Mouse (Mus musculus) adrenal gland (tissue): Measurements from ENCODE around the gene Gm11084.
"Not testable (repeated sequence)": the region's sequence is repeated elsewhere in the genome, so short reads cannot be mapped to it uniquely, and the experiment has no call there.

Source experiments
- intact Hi-C: fragments of 180-260 bp; cut with DNase I; formaldehyde crosslinking; loops from one replicate; pipeline ENCODE4 v1.15.1; 2025

The Gm11084 gene

DNA sequence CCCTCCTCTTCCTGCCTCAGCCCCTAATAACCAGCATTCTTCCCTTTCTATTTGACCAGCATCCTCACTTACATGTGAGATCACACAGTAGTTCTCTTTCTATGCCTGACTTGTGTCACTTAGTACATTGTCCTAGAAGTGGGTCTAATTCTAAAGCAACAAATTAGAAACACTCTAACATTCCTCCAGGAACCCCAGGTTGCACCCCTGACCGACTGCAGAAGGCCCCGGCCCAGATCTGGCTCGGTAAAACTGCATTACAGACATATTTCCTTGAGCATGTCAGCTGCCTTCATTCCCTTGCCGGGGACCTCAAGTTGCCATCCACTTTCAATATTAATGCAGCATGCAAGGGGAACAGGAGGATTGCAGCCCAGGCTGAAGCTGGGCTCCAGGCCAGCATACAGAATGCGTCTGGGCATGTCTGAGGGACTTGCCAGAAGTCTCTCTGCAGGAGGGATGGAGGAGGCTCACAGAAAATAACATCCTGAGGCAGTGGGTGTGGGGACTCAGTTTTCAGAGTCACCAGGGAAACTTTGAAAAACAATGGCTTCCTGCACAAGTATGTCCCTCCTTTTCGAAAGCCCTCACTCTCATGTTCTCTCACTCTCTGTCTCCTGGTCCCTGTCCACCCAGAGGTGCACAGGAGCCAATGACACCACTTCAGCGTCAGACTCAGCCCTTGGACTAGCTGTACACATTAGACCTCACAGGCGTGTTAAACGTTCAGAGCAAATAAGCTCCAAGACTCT lies 9.0 kb upstream of the Gm11084 start:
- intact Hi-C loops, result no loop called here

DNA sequence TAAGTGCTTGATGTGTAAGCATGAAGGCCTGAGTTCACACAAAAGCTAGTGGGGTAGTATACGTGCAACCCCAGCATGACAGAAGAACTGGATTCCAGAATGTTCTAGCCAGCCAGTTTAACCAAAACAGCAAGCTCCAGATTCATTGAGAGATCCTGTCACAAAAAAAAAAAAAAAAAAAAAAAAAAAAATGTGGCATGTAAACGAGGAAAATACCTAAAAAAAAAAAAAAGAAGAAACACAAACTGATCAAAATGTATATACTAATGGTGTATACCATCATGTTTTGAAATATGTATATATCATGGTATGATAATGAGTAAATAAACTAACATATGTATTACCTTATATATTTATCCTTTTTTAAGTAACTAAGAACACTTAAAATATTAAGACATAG lies 7.6 kb upstream of the Gm11084 start:
- intact Hi-C loops, result no loop called here

DNA sequence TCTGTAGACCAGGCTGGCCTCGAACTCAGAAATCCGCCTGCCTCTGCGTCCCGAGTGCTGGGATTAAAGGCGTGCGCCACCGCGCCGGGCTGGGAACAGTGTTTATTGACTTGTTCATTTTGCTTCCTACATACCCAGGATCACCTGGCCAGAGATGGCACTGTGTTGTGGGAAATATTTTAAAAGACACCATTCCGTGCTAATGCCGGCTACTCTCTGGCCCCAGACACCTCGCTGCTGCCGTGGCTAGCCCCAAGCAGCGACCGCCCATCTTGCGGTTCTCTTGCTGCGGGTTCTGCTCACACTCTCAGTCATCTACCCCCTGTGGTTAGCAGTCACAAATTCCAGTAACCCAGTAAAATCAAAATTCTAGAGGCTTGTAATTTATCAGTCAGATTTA lies 6.0 kb upstream of the Gm11084 start:
- intact Hi-C loops, result no loop called here

DNA sequence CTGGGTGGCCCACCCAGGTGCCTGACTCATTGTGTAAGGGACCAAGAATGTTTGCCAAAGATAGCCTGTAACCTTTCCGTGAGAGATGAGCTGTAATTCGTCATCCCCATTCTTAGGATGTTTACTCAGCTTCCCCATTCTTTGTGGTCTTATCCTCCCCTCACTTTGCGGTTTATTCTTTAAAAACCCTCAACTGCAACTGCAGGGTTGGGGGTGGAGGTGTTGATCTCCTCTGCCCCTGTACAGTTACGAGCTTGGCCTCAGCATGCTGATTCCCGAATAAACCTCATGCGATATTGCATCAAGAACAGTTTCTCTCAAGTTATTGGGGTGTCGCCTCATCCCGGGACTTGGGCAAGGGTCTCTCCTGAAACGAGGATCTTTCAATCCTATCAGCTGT lies 2.4 kb upstream of the Gm11084 start:
- intact Hi-C loops, result not testable (repeated sequence)

DNA sequence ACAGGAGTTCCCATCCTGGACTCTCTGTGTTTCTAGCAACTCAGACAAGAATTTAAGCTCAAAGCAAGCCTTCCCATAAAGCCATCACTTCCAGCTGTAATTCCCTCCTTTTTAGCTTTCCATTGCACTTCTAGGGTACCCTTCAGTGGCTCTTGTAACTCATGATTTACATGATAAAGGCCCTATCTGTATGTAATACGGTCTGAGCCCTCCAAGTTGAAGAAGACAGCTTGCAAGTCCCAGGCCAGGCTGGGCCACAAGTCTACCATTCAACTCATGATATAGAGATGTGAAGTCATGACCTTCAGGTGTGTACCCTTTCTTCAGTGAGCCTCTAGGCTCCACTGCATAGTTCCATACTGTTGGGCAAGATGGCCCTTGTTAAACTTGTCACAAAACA lies 1.0 kb downstream of the Gm11084 start:
- intact Hi-C loops, result no loop called here

DNA sequence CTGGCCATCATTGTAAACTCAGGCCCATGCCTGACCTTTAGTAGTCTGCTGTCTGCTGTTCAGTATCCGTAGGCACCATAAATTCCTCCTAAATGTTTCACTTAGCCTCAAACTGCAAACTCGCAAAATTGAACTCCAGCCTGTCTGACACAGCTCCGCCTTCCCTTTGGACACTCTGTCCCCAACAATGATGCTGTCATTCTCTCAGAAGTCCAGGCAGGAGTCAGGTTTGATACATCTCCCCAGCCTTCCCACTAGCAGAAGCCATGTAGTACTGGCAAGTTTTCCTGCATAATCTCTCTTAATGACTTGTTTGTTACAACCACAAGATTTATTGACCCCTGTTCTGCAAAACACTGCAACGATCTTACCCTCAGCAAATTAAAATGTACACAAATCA lies 1.7 kb downstream of the Gm11084 start:
- intact Hi-C loops, result loop anchor here (5.0 kb wide), 2 partner anchors 258 to 292 kb away; no protein-coding TSS in a partner anchor

DNA sequence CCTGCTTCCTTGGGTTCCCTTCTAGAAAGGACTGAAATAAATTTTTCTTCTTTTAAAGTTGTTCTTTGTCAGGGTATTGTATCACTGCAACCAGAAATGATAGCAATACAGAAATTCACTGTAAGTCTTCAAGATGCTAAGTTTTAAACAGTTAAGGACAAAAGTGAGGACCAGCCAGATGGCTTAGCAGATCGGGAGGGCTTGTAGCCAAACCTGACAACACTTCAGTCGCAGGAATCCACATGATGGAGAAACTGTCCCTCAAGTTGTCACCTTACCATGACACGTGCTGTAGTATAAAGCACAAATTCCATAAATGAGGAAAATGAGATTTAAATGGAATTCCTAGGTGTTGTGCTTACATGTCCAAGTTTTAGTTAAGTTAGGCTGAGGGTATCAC lies 3.3 kb downstream of the Gm11084 start:
- intact Hi-C loops, result loop anchor here (5.0 kb wide), 2 partner anchors 256 to 294 kb away; no protein-coding TSS in a partner anchor

DNA sequence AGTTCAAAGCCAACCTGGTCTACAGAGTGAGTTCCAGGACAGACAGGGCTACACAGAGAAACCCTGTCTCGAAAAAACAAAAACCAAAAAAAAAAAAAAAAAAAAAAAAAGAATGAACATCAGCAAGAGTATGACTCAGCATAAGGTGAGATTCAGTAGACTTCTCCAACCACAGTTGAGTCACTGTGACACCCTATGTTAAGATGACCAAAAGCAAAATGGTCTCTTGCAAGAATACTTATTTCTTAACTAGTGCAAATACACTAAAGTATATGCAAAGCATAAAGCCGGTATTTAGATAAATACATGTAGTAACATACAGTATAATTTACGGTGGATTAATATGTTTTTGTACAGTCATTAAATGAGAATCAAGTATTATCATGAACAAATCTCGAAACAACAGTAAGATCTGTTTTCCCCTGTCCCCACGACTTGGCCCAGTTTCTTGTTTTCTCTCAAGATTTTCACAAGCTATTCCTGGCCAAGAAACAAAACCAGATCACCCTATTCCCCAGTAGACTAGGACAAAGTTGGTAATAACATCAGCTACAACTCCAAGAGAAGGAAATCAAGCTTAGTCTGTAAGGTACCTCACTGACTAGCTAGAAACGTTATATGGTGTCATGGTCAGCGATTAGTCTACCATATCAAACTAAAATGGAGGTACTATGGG lies 4.3 kb downstream of the Gm11084 start:
- intact Hi-C loops, result loop anchor here (5.0 kb wide), 2 partner anchors 255 to 295 kb away; no protein-coding TSS in a partner anchor

DNA sequence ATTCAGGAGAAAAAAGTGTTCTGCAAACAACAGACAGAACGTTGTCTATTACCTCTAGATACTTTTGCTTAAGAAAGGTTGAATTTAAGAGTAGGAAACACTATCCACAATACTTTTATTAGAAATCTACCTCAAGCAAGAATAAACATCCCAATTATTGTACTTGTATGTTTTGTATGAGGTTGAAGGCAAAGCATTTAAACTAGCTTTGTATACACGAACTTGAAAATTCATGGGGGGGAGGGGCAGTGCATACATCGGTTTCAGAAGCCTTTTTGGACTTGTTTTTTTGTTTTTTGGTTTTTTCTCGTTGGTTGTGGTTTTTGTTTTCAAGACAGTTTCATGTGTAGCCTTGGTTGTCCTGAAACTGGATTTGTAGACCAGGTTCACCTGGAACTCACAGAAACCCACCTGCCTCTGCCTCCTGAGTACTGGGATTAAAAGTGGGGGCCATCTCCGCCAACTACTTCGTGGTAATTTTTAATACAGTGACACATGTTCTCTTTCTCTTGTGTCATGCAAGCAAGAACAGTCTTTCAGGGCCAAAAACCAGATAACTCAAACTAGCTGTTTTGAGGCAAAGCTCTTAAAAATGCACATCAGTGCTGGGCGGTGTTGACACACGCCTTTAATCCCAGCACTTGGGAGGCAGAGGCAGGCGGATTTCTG lies 4.9 kb downstream of the Gm11084 start:
- intact Hi-C loops, result loop anchor here (5.0 kb wide), 2 partner anchors 254 to 296 kb away; no protein-coding TSS in a partner anchor

DNA sequence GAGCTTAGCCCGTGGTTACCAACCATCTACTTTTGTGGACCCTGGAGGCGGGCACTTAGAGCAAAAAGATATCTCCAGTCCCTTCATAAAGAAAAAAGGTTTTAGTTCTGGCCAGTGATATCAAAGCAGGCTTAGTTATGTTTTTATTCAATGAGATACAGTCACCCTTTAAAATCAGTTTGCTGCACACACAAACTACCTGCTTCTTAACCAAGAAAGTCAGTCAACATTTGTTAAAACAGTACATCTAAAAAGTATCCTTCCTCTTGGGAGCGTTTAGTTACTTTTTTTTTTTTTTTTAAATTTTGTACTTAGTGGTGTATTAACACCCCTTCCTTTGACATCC lies 5.5 kb downstream of the Gm11084 start:
- intact Hi-C loops, result loop anchor here (5.0 kb wide), 2 partner anchors 254 to 296 kb away; no protein-coding TSS in a partner anchor

DNA sequence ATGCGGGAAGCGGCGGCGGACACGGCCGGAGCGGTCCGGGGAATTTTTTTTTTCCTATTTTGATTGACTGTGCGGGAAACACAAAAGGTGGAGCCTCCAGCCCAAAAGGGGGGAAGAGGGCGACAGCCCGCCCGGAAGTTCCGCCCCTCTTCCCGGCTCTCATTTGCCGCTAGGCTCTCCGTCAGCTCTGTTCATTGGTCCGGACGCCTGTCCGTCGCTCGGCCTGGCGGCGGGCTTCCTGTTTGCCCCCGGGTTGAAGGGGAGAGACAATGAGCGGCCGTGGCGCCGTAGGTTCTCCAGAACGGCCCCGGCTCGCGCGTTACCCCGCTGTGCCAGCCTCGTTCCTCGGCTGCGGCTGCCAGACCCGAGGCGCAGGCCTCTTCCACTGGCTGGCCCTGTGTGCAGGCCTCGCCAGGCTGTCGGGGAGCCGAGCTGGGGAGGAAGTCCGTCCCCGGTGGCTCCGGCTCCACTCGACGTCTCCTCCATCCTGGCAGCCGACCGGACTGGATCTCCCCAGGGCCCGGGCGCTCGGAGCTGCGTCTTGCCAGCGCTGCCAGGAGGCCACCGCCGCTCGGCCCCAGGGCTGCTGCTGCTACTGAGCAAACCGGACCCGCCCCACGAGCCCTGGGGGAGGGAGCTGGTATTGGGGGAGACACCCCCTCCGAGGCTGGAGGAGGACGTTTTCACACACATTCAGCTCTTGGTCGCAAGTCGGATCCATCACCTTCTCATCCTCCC lies 6.0 kb downstream of the Gm11084 start, which contains the start of gene Sp3:
Sp3 (minus strand) TSS at position 110 of the 738 bp plus-strand sequence.
- intact Hi-C loops, result loop anchor here (5.0 kb wide), 2 partner anchors 253 to 297 kb away; no protein-coding TSS in a partner anchor

DNA sequence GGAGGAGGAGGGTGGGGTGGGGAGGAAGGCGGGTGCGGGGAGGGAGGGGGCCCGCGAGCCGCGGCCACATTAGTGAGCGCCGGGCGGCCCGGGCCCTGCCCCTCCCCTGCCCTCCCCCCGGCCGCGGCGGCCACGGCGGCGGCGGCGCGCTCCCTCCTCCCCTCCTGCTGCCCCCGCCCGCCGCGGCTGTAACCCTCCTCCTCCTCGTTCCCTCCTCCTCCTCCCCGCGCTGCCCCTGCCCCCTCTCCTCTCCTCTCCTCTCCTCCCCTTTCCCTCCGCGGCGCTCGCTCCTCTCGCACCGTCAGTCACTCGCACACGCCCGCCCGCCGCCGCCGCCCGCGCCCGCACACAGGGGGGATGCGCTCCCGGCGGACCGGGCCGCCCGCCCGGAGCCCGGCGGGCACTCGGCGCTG lies 6.9 kb downstream of the Gm11084 start:
- intact Hi-C loops, result loop anchor here (5.0 to 10.0 kb wide), 3 partner anchors 85 to 298 kb away; no protein-coding TSS in a partner anchor

DNA sequence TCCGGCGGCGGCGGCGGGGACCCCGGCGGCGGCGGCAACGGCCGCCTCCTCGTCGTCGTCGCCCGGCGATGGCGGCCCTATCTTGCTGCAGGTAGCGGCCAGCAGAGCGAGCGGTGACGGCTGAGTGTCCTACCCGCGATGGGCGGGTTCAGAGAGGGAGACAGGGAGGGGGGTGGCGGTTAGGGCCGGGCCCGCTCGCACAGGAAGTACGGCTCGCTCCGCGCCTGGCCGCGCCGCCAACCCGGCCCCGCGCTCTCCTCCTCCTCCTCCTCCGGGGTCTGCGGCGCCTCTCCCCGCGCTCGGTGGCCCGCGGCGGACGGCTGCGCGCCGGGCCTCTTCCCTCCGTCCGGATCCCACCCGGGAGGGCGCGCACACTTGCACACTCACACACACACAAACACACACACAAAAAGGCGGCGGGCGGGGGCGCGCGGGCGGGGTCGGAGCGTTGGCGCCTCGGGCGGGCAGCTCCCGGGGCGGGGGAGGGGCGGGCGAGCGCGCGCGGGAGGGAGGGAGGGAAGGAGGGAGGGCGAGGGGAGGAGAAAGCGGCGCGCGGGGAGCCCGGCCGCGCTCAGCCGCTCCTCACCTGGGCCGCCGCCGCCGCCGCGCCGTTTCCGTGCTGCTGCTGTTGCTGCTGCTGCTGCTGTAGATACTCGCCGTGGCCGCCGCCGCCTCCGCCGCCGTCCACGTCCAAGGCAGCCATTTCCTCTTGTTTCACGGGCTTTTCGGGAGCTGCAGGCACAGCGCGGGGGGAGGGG lies 7.4 kb downstream of the Gm11084 start:
- intact Hi-C loops, result loop anchor here (10.0 kb wide), 1 partner anchor 86 kb away; no protein-coding TSS in a partner anchor

DNA sequence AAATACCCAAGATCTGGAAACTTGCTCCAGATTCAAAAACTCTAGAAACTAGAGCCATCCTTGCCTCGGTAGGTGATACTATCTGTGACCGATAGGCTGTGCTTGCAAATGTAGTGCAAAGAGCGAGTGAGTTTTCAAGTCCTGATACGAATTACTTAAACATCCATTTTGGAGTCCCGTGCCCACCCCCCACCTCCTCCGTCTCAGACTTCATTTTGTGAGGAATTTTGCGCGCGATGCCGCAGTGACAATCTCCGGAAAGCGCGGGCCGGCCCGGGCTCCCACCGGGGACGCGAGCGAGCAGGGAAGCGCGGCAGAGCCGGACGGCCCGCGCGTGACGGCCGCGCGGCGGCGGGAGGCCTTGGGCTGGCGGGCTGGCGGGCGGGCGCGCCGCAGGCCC lies 8.0 kb downstream of the Gm11084 start:
- intact Hi-C loops, result loop anchor here (10.0 kb wide), 1 partner anchor 86 kb away; no protein-coding TSS in a partner anchor

DNA sequence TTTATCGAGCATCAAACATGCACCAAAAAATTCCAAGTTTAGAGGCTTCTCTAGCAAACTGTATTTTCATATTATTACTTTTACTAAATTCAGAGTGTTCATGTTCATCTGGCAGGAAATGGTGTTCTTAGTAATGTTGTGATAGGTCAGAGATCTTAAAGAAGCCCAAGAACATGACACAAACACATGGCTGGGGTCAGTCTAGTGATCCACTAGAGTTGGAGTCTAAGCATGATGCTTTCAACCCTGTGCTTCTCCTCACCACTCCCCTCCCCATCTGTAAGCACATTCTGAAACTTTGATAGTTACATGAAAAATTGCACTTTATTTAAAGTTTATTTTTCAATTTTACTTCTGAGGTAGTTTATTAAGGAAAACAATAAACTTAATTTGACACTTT lies 9.2 kb downstream of the Gm11084 start:
- intact Hi-C loops, result loop anchor here (10.0 kb wide), 1 partner anchor 88 kb away; no protein-coding TSS in a partner anchor

DNA sequence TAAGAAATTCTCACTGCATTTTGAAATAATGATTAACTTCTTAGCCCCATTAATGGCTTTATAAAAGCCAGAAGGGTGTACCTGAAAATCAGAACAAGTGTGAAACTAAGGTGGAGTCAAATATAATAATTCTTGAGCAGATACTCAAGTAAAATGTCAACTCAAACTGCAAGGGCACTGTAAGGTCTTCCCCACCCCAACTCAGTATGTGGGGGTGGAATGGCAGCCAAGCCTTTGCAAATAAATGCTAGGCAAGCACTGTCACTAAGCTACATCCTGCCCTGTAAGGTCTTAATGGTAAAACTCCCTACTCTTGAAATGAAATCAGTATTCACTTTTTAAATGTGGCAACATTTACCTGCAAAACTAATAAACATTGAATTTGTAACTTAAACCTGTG lies 10.5 kb downstream of the Gm11084 start:
- intact Hi-C loops, result loop anchor here (10.0 kb wide), 1 partner anchor 89 kb away; no protein-coding TSS in a partner anchor

DNA sequence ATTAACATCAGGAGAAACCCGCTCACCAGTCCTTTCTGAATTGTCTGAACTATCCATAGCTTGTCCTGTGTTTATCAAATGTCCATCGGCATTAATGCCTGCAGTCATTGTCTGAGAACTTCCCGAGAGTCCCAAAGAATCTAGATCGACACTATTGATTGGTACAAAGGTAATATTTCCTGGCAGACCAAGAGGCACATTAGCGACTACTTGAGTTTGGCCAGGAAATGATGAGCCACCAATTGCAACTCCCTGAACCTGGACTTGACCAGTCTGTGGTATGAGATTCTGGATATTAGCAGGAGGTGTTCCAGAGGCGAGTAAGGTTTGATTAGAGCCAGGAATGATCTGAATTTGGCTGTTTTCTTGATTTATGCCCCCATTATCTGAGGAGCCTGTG lies 15.7 kb downstream of the Gm11084 start:
- intact Hi-C loops, result loop anchor here (10.0 kb wide), 1 partner anchor 94 kb away; no protein-coding TSS in a partner anchor

DNA sequence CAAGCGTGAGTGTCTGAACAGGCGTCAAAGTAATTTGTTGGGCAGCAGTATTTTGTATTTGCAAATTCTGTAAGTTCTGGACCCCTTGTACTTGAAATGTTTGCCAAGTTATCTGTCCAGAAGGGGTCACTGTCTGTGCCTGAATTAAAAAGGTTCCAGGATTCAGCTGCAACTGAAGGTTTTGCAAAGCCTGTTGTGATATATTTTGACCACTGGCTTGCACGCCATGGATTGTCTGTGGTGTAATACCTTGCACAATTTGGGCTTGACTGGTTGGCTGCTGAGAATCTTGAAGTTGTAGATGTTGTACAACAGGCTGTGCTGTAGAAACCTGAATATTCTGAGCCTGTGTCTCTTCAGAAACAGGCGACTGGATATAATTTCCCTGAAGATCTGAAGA lies 16.2 kb downstream of the Gm11084 start:
- intact Hi-C loops, result loop anchor here (10.0 kb wide), 1 partner anchor 94 kb away; no protein-coding TSS in a partner anchor

DNA sequence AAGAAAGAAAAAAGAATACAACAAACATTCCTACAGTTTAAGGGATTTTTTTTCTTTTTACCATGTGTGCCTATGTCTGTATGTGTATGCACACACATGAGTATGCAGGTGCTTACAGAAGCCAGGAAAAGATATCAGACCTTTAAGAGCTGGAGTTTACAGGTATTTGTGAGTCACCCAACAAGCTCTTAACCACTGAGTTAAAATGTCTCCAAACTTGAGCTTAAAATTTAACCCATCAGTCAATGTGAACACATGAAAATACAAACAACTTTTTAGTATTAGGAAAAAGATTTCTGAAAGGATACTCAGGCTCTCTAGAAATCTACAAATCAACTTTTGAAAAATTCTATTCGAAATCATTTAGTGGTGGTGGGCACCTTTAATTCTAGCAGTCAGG lies 18.0 kb downstream of the Gm11084 start:
- intact Hi-C loops, result no loop called here

DNA sequence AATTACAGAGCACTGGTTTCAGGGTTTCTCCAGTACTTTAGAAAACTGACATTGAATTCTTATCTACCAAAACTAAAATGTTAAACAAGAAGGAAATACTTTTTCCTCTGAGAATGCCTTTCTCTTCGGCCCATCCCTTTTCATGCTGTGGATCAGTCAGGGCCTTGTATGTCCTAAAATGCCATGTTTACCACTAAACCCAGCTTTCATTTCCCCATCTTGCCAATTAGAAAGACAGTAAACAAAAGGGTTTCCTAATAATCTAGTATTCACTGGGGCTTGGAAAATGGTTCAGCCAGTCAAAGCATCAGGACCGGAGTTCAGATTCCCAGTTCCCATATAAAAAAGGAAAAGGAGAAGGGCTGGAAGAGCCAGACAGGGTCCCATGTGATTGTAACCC lies 21.1 kb downstream of the Gm11084 start:
- intact Hi-C loops, result no loop called here
